Mouse (Mus musculus): ENCODE results near the gene Rae1. TPM values are rescaled to one million over a fixed set of nuclear protein-coding genes. Genes with fewer than 3 reads are reported as not detected.

Rae1 gene
- total RNA-seq, 1 experiment, result 120 TPM

GRCm38 (mm10) chr2:173021633-173022055 lies 21.7 kb downstream of the Rae1 start:
- DNase-seq (ENCODE audit: low read depth, low spot score), result peak; percentile 80
- no peak for TF ChIP-seq MAFK (IDR thresholded peaks at IDR 0.05; ENCODE audit: insufficient read depth, low read depth, low read length)
- peak; percentile 96 for TF ChIP-seq HCFC1 (IDR thresholded peaks at IDR 0.05; ENCODE audit: borderline replicate concordance, insufficient read depth, low read length)
- 0 out of 2 replicates have a peak, but pooled peaks have one; percentile 52 for TF ChIP-seq ZNF384 (IDR thresholded peaks at IDR 0.05; ENCODE audit: low read depth, low read length)
- Histone ChIP-seq H3K4me1 (ENCODE audit: control insufficient read depth in 2 of 2, insufficient read depth in 2 of 2, low read length in 2 of 2, poor library complexity in 1 of 2) (peaks cover 0 to 29% of the 10 kb centered on the region in 2 experiments; a peak in 3 of 4 replicates), H3K9ac (ENCODE audit: insufficient read depth, low read depth, low read length, poor library complexity, severe bottlenecking) (peak overlapping the region; percentile 94), H3K27ac (ENCODE audit: insufficient read depth, low read depth, low read length, poor library complexity, severe bottlenecking) (0 out of 2 replicates have a peak overlapping the region, but pooled peaks have one; percentile 8), H3K36me3 (ENCODE audit: control insufficient read depth, insufficient read depth, low read length, poor library complexity, severe bottlenecking) (peaks cover 35% of the 10 kb centered on the region), H3K4me3 (ENCODE audit: insufficient read depth in 1 of 2, low read depth in 1 of 2, low read length in 2 of 2, poor library complexity in 1 of 2, severe bottlenecking in 1 of 2) (peak overlapping the region; percentile 88 to 97), H3K9me3 (ENCODE audit: control insufficient read depth, insufficient read depth, low read depth, low read length) (no peaks in the 10 kb centered on the region)
- in situ Hi-C loops (cut with MboI; ENCODE audit: low sequenced_read_pairs in 2 of 2, unreplicated experiment in 2 of 2), result no loop called here

DNA sequence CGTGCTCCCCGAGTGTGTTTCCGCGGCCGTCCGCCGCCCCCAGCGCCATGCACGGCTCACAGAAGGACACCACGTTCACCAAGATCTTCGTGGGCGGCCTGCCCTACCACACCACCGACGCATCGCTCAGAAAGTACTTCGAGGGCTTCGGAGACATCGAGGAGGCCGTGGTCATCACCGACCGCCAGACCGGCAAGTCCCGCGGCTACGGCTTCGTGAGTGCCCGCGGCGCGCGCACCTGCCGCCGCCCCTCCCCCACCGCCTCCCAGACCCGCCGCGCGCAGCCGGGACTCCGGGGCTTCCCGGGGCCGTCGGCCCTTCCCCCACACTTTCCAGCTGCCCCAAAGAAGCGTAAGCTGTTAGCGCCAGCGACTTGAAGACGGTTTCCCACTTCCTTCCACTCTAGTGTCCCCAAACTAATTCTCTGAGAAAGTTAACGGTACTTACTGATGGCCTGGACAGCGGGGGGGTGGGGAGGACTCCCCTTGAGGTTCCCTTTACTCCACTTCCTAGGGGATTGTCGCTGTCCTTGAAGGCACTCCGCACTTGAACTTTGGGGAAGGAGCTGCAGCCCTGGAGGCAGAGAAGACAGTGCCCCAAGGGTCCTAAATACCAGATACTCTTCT lies 22.3 kb downstream of the Rae1 start:
- Histone ChIP-seq H3K36me3 (ENCODE audit: control insufficient read depth, insufficient read depth, low read length, poor library complexity, severe bottlenecking) (peaks cover 41% of the 10 kb centered on the region), H3K9me3 (ENCODE audit: control insufficient read depth, insufficient read depth, low read depth, low read length) (no peaks in the 10 kb centered on the region), H3K4me3 (ENCODE audit: insufficient read depth in 1 of 2, low read depth in 1 of 2, low read length in 2 of 2, poor library complexity in 1 of 2, severe bottlenecking in 1 of 2) (peak overlapping the region; percentile 88 to 97), H3K27ac (ENCODE audit: insufficient read depth, low read depth, low read length, poor library complexity, severe bottlenecking) (0 out of 2 replicates have a peak overlapping the region, but pooled peaks have one; percentile 8), H3K4me1 (ENCODE audit: control insufficient read depth in 2 of 2, insufficient read depth in 2 of 2, low read length in 2 of 2, poor library complexity in 1 of 2) (peaks cover 0 to 31% of the 10 kb centered on the region in 2 experiments; a peak in 3 of 4 replicates), H3K9ac (ENCODE audit: insufficient read depth, low read depth, low read length, poor library complexity, severe bottlenecking) (peak overlapping the region; percentile 94)
- DNase-seq (ENCODE audit: low read depth, low spot score), result peak; percentile 36
- TF ChIP-seq ZC3H11A (IDR thresholded peaks at IDR 0.05; ENCODE audit: borderline replicate concordance, low read depth, low read length) (no peak), MAFK (IDR thresholded peaks at IDR 0.05; ENCODE audit: insufficient read depth, low read depth, low read length) (no peak), HCFC1 (IDR thresholded peaks at IDR 0.05; ENCODE audit: borderline replicate concordance, insufficient read depth, low read length) (no peak), ZNF384 (IDR thresholded peaks at IDR 0.05; ENCODE audit: low read depth, low read length) (no peak), CHD2 (IDR thresholded peaks at IDR 0.05; ENCODE audit: low read depth, low read length) (no peak)
- in situ Hi-C loops (cut with MboI; ENCODE audit: low sequenced_read_pairs in 2 of 2, unreplicated experiment in 2 of 2), result no loop called here

DNA sequence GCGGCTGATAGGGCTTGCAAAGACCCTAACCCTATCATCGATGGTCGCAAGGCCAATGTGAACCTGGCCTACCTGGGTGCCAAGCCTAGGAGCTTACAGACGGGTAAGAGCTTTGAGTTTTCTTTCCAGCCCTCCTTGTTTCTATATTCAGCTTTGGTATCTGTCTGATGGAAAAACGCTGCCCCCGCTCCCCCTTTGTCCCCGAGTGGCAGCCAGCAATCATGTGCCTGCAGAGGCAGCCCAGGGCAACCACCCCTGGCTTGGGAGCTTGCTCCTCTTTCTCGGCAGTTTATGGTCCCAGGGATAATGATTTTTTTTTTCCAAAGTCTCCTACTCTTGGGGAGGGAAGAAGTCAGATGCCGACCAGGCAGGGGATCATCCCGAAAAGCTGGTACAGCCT lies 22.9 kb downstream of the Rae1 start:
- Histone ChIP-seq H3K9ac (ENCODE audit: insufficient read depth, low read depth, low read length, poor library complexity, severe bottlenecking) (peak overlapping the region; percentile 94), H3K4me1 (ENCODE audit: control insufficient read depth in 2 of 2, insufficient read depth in 2 of 2, low read length in 2 of 2, poor library complexity in 1 of 2) (peaks cover 0 to 28% of the 10 kb centered on the region in 2 experiments; a peak in 3 of 4 replicates), H3K4me3 (ENCODE audit: insufficient read depth in 1 of 2, low read depth in 1 of 2, low read length in 2 of 2, poor library complexity in 1 of 2, severe bottlenecking in 1 of 2) (peak overlapping the region; percentile 88 to 97), H3K36me3 (ENCODE audit: control insufficient read depth, insufficient read depth, low read length, poor library complexity, severe bottlenecking) (peaks cover 47% of the 10 kb centered on the region), H3K27ac (ENCODE audit: insufficient read depth, low read depth, low read length, poor library complexity, severe bottlenecking) (no peak overlapping the region), H3K9me3 (ENCODE audit: control insufficient read depth, insufficient read depth, low read depth, low read length) (no peaks in the 10 kb centered on the region)
- TF ChIP-seq HCFC1 (IDR thresholded peaks at IDR 0.05; ENCODE audit: borderline replicate concordance, insufficient read depth, low read length), result no peak
- no peak for TF ChIP-seq ZC3H11A (IDR thresholded peaks at IDR 0.05; ENCODE audit: borderline replicate concordance, low read depth, low read length)
- no peak for TF ChIP-seq CHD2 (IDR thresholded peaks at IDR 0.05; ENCODE audit: low read depth, low read length)
- no peak for TF ChIP-seq ZNF384 (IDR thresholded peaks at IDR 0.05; ENCODE audit: low read depth, low read length)
- TF ChIP-seq MAFK (IDR thresholded peaks at IDR 0.05; ENCODE audit: insufficient read depth, low read depth, low read length), result no peak
- DNase-seq (ENCODE audit: low read depth, low spot score), result no peak
- in situ Hi-C loops (cut with MboI; ENCODE audit: low sequenced_read_pairs in 2 of 2, unreplicated experiment in 2 of 2), result no loop called here

DNA sequence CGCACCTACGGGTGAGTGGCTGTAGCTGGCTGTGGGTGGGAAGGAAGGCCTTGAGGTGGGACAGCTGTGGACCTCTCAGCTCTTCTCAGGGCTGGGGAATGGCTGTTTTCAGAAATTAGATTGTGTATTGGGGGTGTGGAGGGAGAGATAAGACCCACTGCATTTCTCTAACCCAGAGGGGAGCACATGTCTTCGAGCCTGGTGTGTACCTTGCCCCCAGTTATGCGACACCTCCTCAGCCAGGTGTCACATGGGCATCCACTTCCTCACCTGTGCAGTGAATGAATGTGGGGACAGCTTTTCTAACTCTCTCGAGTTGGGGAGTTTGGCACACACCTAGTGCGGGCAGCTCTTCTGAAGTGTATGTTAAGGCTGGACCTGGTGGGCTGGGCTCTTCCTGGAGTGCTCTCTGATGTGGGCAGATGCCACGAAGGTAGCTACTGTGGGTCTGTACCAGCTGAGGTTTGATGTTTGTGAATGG lies 23.5 kb downstream of the Rae1 start:
- Histone ChIP-seq H3K4me3 (ENCODE audit: insufficient read depth in 1 of 2, low read depth in 1 of 2, low read length in 2 of 2, poor library complexity in 1 of 2, severe bottlenecking in 1 of 2) (peak overlapping the region; percentile 88 to 97), H3K4me1 (ENCODE audit: control insufficient read depth in 2 of 2, insufficient read depth in 2 of 2, low read length in 2 of 2, poor library complexity in 1 of 2) (peaks cover 0 to 26% of the 10 kb centered on the region in 2 experiments; a peak in 3 of 4 replicates), H3K9me3 (ENCODE audit: control insufficient read depth, insufficient read depth, low read depth, low read length) (no peaks in the 10 kb centered on the region), H3K36me3 (ENCODE audit: control insufficient read depth, insufficient read depth, low read length, poor library complexity, severe bottlenecking) (peaks cover 52% of the 10 kb centered on the region), H3K27ac (ENCODE audit: insufficient read depth, low read depth, low read length, poor library complexity, severe bottlenecking) (no peak overlapping the region), H3K9ac (ENCODE audit: insufficient read depth, low read depth, low read length, poor library complexity, severe bottlenecking) (peak overlapping the region; percentile 94; the same call in 1 of the 2 replicates)
- TF ChIP-seq HCFC1 (IDR thresholded peaks at IDR 0.05; ENCODE audit: borderline replicate concordance, insufficient read depth, low read length), result no peak
- TF ChIP-seq MAFK (IDR thresholded peaks at IDR 0.05; ENCODE audit: insufficient read depth, low read depth, low read length), result no peak
- TF ChIP-seq CHD2 (IDR thresholded peaks at IDR 0.05; ENCODE audit: low read depth, low read length), result no peak
- no peak for TF ChIP-seq ZC3H11A (IDR thresholded peaks at IDR 0.05; ENCODE audit: borderline replicate concordance, low read depth, low read length)
- TF ChIP-seq ZNF384 (IDR thresholded peaks at IDR 0.05; ENCODE audit: low read depth, low read length), result no peak
- DNase-seq (ENCODE audit: low read depth, low spot score), result no peak
- in situ Hi-C loops (cut with MboI; ENCODE audit: low sequenced_read_pairs in 2 of 2, unreplicated experiment in 2 of 2), result no loop called here
